Mouse (Mus musculus) left cerebral cortex, adult 9 months (tissue): Measurements from ENCODE around the gene Spata31.

ENCODE experiments used
- DNase-seq, 2 experiments: peaks; one replicate each; pipeline ENCODE4 v3.0.0; 2022; ENCODE audit warnings: low spot score in 2 of 2

The Spata31 gene

DNA sequence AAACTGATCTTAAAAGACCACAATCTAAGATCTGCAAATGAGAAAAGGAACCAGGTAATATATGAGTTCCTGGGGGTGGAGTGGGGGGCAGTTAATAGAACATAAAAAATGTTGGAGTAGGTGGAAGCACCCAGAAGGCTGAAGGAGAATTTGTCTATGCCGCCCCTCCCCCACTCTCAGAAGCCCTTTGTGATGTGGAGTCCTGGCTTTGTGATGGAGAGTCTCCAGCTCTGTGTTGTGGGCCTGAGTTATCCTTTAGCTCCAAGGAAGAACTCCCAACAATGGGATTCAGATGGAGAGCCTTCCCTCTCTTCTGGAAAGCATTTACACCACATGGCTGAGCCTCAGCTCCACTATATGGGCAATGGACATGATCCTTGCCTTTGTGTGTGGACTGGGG lies at the start of gene Spata31:
Gene Spata31, plus strand, starts transcription at position 216 of the 400 bp plus-strand sequence.
- no peak for DNase-seq

DNA sequence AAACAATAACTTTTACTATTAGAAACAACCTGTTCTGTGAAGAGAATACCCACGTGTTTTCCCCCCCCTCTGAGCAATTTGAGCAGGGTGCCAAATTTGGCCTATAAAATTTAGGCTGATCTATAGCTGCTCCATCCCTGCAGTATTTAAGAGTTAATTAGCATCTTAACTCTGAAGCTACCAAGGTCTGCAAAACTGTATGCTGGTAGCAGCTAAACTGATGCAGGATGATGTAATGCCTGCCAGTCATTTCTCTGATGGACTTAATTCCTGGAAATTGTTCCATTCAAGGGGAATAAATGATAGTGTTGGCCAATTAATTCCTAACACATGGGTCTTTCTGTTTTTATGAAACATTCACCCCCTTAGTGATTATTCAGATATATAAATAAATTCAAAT lies 14.1 kb upstream of the Spata31 start:
- DNase-seq, result no peak

DNA sequence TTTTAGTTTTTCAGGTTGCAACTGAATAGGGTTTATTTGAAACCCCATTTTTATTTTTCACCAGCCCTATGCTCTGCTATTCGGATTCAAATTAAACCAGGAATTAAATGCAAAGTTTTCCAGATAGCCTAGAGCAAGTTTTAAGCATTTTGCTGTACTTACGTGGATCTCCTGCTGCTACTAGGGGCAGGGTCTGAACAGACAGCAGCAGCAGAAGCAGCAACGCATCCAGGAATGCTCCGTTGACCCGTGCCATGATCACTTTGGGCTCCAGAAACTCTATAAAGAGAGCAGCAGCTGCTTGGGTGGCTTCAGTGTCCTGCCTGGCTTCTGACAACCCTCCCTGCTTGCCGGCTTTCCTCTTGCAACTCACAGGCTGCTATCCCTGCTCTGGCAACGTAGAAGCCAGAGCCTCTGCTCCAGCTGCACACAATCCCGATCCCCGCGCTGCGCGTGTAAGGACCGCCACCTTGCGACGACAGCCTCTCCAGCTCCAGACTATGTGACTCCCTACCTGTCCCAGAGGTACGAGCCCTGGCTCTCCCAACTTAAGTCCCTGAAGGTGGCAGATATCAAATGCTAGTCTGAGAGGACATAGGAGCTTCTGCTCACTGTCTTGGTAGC lies 13.5 kb upstream of the Spata31 start, which contains the start of gene Cntnap3:
Gene Cntnap3, minus strand, starts transcription at position 371 of the 624 bp plus-strand sequence.
- peak; percentile 7 to 10 for DNase-seq
